Mouse (Mus musculus): ENCODE data around the gene Lamb3.

Lamb3 gene

DNA sequence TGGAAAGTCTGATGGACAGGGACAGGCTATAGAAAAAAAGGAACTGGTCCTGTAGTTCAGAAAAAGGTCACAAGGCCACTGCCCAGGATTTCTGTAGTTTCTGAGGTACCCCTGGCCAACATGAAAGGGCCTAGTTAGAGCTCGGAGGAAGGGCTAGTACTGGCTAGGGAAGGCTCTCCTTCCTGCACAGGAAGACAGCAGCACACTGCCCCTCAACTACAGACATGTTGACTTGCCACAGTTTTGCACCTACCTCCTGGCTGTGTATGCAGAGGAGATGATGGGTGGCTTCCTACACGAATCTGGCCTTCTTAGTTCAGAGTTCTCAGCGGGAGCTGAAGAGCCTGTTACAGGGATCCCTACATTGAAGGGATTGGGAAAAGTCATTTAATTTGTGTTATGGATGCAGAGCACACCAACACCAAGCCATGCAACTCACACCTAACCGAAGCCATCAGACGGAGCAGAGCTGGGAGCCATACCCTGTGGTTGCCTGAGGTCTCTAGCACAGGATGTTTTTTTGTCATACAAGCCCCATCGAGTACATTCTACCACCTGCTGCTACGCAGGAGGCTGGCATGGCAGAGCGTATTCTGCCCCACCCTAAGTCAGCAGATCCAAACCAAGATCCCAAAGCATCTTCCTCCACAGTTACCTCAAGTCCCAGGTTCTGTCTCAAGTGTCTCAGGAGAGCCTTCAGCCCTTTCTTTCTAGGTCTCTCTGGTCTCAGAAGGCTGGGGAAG lies 6.7 kb upstream of the Lamb3 start:
- no peak for DNase-seq (ENCODE audit: low read depth, low spot score)

DNA sequence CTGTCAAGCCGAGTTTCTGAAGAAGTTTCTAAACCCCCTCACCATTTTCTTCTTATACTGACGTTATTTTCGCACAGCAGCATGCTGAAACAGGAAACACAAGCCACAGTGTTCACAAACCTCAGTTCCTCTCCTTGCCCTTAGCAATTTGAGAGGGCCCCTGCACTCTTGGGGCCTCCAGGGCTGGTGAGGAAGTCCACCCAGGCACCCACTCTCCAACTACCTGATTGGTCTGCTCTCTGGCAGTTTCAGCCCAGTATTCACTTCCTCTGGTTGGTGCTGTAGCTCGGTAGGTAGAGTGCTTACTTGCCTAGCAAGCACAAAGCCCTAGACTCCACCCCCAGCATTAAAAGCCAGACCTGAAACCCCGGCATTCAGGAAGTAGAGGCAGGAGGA lies 6.1 kb upstream of the Lamb3 start, which contains the start of gene Traf3ip3:
Traf3ip3 (minus strand) TSS at position 321 of the 396 bp plus-strand sequence.
- no peak for DNase-seq (ENCODE audit: low read depth, low spot score)

- DNase-seq (ENCODE audit: low read depth, low spot score) = no peak
Measured at GRCm38 (mm10) chr1:193203821-193204220, 3.7 kb upstream of the Lamb3 start.

- DNase-seq (ENCODE audit: low read depth, low spot score) = no peak
Measured at GRCm38 (mm10) chr1:193205431-193205830, 2.1 kb upstream of the Lamb3 start.

DNA sequence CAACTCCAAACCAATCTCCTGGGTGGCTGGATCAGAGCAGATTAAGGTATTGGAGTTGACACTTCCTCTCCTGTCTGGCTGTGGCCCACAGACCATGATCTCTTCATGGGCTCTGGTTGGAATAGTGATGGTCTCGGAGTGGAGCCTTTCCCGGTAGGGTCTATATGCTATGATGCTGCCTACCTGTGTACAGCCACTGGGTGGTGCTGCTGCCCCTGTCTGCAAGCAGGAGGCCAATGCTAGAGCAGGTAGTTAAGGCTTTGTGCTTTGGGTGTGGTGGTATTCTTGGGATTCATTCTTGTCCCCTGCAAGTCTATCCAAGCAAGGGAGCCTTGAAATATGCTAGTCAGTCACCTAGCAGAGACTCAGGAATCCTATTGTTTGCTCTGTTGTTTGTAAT lies 679 bp downstream of the Lamb3 start:
- peak; percentile 78 for DNase-seq (ENCODE audit: low read depth, low spot score)

DNA sequence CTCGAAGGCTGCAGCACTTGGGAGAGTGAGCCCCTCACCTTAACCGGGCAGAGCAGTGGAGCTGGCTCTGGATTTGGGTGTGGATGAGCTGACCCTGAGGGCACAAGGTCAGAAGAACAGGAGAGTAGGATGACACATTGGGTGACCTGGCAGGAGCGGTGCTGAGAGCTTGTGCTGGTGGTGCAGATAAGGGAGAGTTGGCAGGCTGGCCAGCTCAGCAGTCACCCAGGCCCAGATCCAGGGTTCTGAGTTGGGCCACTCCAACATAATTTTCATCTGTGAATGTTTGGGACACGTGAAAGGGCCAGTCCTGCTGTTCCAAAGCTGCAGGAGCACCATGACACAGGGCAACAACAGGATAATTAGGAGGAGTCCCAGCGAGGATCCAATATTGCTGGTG lies 3.9 kb downstream of the Lamb3 start:
- no peak for DNase-seq (ENCODE audit: low read depth, low spot score)

DNA sequence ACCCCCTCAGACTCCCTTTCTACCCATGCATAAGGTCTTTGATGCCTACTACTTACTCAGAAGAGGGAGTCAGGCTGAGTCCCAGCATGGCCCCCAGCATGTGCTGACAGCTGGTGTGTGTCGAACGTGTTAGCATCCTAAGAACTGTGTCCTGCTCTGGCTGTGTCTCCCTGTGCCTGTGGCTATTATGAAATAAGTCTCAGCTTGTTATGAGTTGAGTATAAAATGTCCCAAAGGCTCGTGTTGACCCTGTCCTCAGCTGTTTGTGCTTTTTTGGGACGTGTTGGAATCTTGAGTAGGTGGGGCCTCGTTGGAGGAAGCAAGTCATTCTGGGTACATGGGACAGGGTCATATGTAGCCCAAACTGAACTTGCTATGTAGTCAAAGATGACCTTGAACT lies 6.6 kb downstream of the Lamb3 start:
- no peak for DNase-seq (ENCODE audit: low read depth, low spot score)

DNA sequence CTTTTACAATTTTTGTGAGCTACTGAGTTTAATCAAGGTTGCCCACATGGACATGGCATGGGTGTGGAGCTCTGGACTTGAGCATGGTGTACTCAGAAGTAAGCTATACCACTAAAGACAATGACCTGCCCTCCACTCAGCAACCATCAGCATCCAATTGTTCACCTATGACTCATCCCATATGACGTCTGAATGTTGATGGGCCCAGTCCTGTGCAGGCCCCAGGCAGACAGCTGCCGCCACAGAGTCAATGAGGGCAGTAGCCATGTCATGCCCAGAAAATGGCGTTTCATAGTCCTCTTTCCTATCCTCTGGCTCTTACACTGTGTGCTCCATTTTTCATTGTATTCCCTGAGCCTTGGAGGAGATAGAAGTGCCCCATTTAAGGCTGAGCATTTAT lies 8.5 kb downstream of the Lamb3 start:
- no peak for DNase-seq (ENCODE audit: low read depth, low spot score)

DNA sequence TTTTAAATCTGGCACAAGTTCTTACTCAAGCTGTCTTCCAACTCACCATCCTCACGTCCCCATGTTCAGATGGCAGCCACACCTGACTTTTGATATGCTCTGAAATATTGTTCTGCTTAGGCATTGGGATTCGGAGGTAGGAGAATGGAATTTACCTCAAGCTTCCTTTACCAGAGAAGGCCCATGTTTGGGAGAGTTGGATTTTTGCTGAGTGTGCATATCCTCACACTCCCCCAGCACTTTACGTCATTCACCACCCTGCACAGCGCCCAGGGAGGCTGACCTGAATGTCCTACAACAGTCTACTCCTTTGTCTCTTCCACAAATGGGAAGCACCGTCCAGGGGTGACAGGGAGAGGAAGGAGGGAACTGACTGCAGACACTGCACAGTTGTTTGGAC lies 12.9 kb downstream of the Lamb3 start:
- DNase-seq (ENCODE audit: low read depth, low spot score) = no peak

GRCm38 (mm10) chr1:193225531-193225930 lies 18.0 kb downstream of the Lamb3 start:
- DNase-seq (ENCODE audit: low read depth, low spot score) = no peak

GRCm38 (mm10) chr1:193226114-193226513 lies 18.6 kb downstream of the Lamb3 start:
- DNase-seq (ENCODE audit: low read depth, low spot score) = no peak

- no peak for DNase-seq (ENCODE audit: low read depth, low spot score)
Measured at GRCm38 (mm10) chr1:193226724-193227522, 19.4 kb downstream of the Lamb3 start.

DNA sequence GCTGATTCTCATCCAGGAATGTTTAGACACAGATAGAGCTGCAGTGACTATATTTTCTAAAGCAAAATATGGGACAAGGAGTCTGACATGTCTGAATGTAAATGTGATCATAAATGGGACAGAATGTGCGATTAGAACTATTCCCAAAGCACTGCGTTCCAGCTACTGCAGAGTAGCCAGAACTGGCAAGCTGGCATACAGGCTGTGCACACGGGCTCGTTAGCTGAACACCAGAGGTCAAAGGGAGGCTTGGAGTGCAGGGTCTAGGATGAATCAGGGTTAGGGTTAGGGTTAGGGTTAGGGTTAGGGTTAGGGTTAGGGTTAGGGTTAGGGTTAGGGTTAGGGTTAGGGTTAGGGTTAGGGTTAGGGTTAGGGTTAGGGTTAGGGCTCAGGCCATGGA lies 20.0 kb downstream of the Lamb3 start:
- DNase-seq (ENCODE audit: low read depth, low spot score) = no peak

DNA sequence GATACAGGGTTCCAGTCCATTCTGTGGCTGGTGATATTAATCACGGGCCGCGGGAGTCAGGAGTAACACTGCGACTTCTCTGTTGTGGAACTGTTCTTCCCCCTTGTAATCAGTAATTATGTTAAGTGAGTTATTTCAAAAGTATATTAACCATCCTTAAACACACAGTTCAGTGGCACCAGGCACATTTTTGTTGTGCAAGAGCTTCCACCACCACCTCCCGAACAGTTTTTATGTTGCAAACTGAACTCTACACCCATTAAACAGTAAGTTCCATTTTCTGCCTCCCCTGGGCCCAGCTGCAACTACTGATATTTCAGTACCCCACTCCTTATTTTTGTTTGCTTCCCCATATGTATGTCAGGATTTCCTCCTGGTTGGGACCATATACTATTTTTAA lies 22.1 kb downstream of the Lamb3 start:
- DNase-seq (ENCODE audit: low read depth, low spot score) = no peak

GRCm38 (mm10) chr1:193230531-193230930 lies 23.0 kb downstream of the Lamb3 start:
- no peak for DNase-seq (ENCODE audit: low read depth, low spot score)

GRCm38 (mm10) chr1:193230935-193231334 lies 23.4 kb downstream of the Lamb3 start:
- no peak for DNase-seq (ENCODE audit: low read depth, low spot score)

GRCm38 (mm10) chr1:193232732-193233131 lies 25.2 kb downstream of the Lamb3 start:
- DNase-seq (ENCODE audit: low read depth, low spot score) = no peak

DNA sequence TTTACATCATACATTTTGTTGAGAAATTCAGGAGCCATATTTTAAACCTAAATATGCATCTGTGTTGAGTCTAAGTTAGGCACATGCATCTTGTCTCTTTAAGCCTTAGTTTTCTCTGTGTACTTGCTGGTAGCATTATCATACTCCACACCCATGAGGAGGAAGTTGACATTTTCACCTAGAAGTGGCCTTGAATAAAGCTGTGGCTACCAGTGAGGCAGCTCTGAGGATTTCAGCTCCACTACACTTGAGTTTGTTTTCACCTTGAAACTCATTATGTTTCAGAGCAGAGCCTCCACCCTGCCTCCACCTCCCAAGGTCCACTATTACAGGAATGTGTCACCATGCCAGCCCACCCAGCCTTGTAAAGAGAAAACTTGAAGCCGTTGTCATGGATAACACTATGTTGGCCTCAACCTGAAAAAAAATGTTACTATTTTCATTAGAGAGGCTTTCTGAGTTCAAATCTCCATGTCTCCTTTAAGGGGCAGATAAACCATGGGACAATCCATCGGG lies 26.7 kb downstream of the Lamb3 start:
- DNase-seq (ENCODE audit: low read depth, low spot score) = no peak

DNA sequence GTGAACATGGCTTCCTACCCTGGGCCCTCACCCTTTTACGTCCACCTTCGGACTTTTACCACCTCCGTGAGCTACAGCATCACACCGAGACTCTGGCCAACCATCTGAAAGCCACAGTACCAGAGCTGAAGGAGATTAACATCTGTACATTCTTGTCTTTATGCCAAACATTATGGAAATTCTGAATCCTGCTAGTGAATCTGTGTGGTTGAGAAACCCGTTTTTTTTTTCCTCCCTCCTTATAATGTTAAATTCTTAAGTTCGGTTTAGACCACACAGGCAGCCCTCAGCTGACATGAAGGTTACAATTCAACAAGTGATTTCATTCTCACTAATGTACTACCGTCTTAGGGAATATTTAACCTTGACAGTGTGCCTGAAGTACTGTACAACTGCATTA lies 27.4 kb downstream of the Lamb3 start:
- no peak for DNase-seq (ENCODE audit: low read depth, low spot score)

GRCm38 (mm10) chr1:193238426-193238825 lies 30.9 kb downstream of the Lamb3 start:
- no peak for DNase-seq (ENCODE audit: low read depth, low spot score)

- no peak for DNase-seq (ENCODE audit: low read depth, low spot score)
Measured at GRCm38 (mm10) chr1:193241436-193241835, 33.9 kb downstream of the Lamb3 start.

GRCm38 (mm10) chr1:193242238-193242637 lies 34.7 kb downstream of the Lamb3 start:
- DNase-seq (ENCODE audit: low read depth, low spot score) = no peak

GRCm38 (mm10) chr1:193242863-193243262 lies 35.4 kb downstream of the Lamb3 start:
- DNase-seq (ENCODE audit: low read depth, low spot score) = no peak

Measured in ES-CJ7 (cell line).